Mouse (Mus musculus) adrenal gland, postnatal 36 days (tissue): ENCODE data around the gene Taf4. TPM values are rescaled to one million over a fixed set of nuclear protein-coding genes. Genes with fewer than 3 reads are reported as not detected.

Experiments
- DNase-seq, 2 experiments: peaks; one replicate each; pipeline ENCODE4 v3.0.0; 2021; ENCODE audit warnings: mixed read lengths in 1 of 2
- total RNA-seq, 2 experiments: library from RNA; stranded (reverse); gene quantifications; 2 replicates each; pipeline ENCODE4 v1.2.3; 2021

Taf4 gene
- total RNA-seq, 2 experiments from 2014 or later: 17.8 to 23.7 TPM

GRCm38 (mm10) chr2:179862676-179863075 lies 113.8 kb downstream of the Taf4 start:
- DNase-seq: no peak

Other genes with a start within 250 kb of the Taf4 start
- gene Lsm14b, start 48.3 kb upstream of the Taf4 start, total RNA-seq: 10 to 100 TPM; 43.0 to 44.9 TPM
- gene Psma7, start 65.8 kb upstream of the Taf4 start, total RNA-seq: 100 to 1,000 TPM; 246 to 260 TPM
- 10 to 100 TPM; 10.1 to 10.3 TPM for gene Ss18l1, start 65.9 kb upstream of the Taf4 start, total RNA-seq
- gene Mtg2, start 93.9 kb upstream of the Taf4 start, total RNA-seq: 10 to 100 TPM; 15.9 to 17.4 TPM
- gene Hrh3, start 127.8 kb upstream of the Taf4 start, total RNA-seq: under 1 TPM in 1 of 2 experiments, not detected in 1; 0.13 TPM
- gene Osbpl2, start 142.7 kb upstream of the Taf4 start, total RNA-seq: 10 to 100 TPM; 37.8 to 44.3 TPM
- gene Adrm1, start 194.8 kb upstream of the Taf4 start, total RNA-seq: 100 to 1,000 TPM; 148 to 182 TPM
- gene Lama5, start 249.2 kb upstream of the Taf4 start, total RNA-seq: 10 to 100 TPM; 25.7 to 74.5 TPM